Mouse (Mus musculus) liver, postnatal 0 days (tissue): ENCODE data around the gene Fam133b. TPM values are rescaled to one million over a fixed set of nuclear protein-coding genes. Genes with fewer than 3 reads are reported as not detected.

Experiments
- ATAC-seq: fragments of 200-750 bp; cut with Nextera tagmentation; 2 replicates; pipeline ENCODE4 v1.8.0; 2017; ENCODE audit warnings: mild to moderate bottlenecking, moderate library complexity
- DNase-seq: peaks from one replicate; pipeline ENCODE4 v3.0.0-alpha.2; 2016
- H3K27ac ChIP-seq: fragments of 300-500 bp; sonication (generic); 2 replicates; pipeline ENCODE4 v1.5.1; 2014; ENCODE audit warnings: antibody characterized with exemption, moderate library complexity, mild to moderate bottlenecking, low read depth
- H3K27me3 ChIP-seq: fragments of 300-500 bp; sonication (generic); 2 replicates; pipeline ENCODE4 v1.6.1; 2014; ENCODE audit warnings: low read length, control low read depth, mixed read lengths; ENCODE audit not compliant: insufficient read depth
- H3K36me3 ChIP-seq: fragments of 300-500 bp; sonication (generic); replicated peaks from 2 replicates; pipeline ENCODE4 v1.6.1; 2014; ENCODE audit warnings: mild to moderate bottlenecking, control low read depth, low read length, moderate library complexity, mixed read lengths; ENCODE audit not compliant: insufficient read depth
- H3K4me1 ChIP-seq: fragments of 300-500 bp; sonication (generic); 2 replicates; pipeline ENCODE4 v1.6.1; 2014; ENCODE audit warnings: antibody characterized with exemption, mild to moderate bottlenecking, control low read depth; ENCODE audit not compliant: insufficient read depth
- H3K4me2 ChIP-seq: fragments of 300-500 bp; sonication (generic); 2 replicates; pipeline ENCODE4 v1.6.1; 2014; ENCODE audit warnings: low read depth, mild to moderate bottlenecking, low read length, moderate library complexity, mixed read lengths
- H3K4me3 ChIP-seq: fragments of 300-500 bp; sonication (generic); 2 replicates; pipeline ENCODE4 v1.5.1; 2014; ENCODE audit warnings: low read depth, low read length
- H3K9ac ChIP-seq: fragments of 300-500 bp; sonication (generic); replicated peaks from 2 replicates; pipeline ENCODE4 v1.6.1; 2014; ENCODE audit warnings: mild to moderate bottlenecking, moderate library complexity
- H3K9me3 ChIP-seq: fragments of 300-500 bp; sonication (generic); 2 replicates; pipeline ENCODE4 v1.6.1; 2016; ENCODE audit warnings: mild to moderate bottlenecking, control low read depth, low read length, mixed read lengths
- CTCF ChIP-seq: sonication (generic); IDR thresholded peaks from 2 replicates; pipeline ENCODE4 v1.5.1; 2016; ENCODE audit warnings: antibody characterized with exemption, low read depth
- EP300 ChIP-seq: IDR thresholded peaks from 2 replicates; pipeline ENCODE4 v1.6.1; 2016; ENCODE audit warnings: antibody characterized with exemption, low read depth, mild to moderate bottlenecking
- WGBS: fragments of 180-500 bp; shearing (Covaris S2); extraction: QIAGEN DNeasy Blood & Tissue Kit; methylation state at CpG from one replicate; pipeline ENCODE4 v1.1.7; 2014; ENCODE audit not compliant: insufficient replicate concordance; 5-methylcytosine and 5-hydroxymethylcytosine counted together
- polyA plus RNA-seq: library from polyadenylated mRNA; unstranded; fragments of >200 nt; fragmentation: Nextera tagmentation; extraction: Ambion mirVana; gene quantifications from 2 replicates; pipeline ENCODE4 v1.2.1, GENCODE M21; 2015

The Fam133b gene
- polyA plus RNA-seq, 1 experiment from 2014 or later: 11.1 TPM

DNA sequence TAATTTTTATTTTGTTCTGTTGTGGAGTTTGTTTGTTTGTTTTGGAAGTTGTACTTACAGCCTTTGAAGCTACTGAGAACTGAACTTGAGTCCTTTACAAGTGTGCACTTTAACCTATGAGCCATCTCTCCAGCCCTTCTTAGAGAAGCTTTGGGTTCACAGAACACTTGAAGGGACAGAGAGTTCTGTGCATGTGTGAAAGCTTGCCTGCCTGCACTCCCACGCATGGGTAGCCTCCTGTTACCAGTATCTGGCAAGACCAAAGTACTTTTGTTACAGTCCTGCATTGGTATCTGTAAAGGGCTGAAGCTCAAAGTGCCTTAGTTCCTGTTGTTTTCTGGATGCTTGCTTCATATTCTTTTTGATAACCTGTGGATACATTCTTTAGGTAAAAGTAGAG is 2.6 kb downstream of the Fam133b start:
- Histone ChIP-seq H3K4me2 (no peak overlapping the region), H3K9ac (no peak overlapping the region), H3K27ac (no peak overlapping the region), H3K27me3 (no peaks in the 10 kb centered on the region), H3K9me3 (no peaks in the 10 kb centered on the region), H3K4me3 (no peak overlapping the region), H3K36me3 (0 out of 2 replicates have a peak, but pooled peaks cover 5% of the 10 kb centered on the region), H3K4me1 (peaks cover 21% of the 10 kb centered on the region)
- WGBS: 61% methylated on average over 1 of the region's 1 CpGs
- no peak for ATAC-seq
- no peak for DNase-seq
- no peak for TF ChIP-seq EP300
- no peak for TF ChIP-seq CTCF

DNA sequence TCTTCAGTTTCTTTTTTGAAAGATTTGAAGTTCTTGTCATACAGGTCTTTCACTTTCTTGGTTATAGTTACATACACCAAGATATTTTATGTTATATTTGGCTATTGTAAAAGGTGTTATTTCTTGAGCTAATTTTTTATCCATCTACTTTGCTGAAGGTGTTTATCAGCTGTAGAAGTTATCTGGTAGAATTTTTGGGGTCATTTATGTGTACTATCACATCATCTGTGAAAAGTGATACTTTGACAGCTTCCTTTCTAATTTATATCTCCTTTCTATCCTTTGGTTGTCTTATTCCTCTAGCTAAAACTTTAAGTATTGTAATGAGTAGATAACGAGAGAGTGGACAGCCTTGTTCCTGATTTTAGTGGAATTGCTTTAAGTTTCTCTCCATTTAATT is 7.8 kb downstream of the Fam133b start:
- Histone ChIP-seq H3K36me3 (peaks cover 20% of the 10 kb centered on the region), H3K9ac (no peak overlapping the region), H3K27me3 (no peaks in the 10 kb centered on the region), H3K9me3 (no peaks in the 10 kb centered on the region), H3K27ac (no peak overlapping the region), H3K4me1 (peaks cover 3% of the 10 kb centered on the region; the same call in 1 of the 2 replicates), H3K4me3 (no peak overlapping the region), H3K4me2 (no peak overlapping the region)
- 68% methylated on average over 1 of the region's 1 CpGs for WGBS
- ATAC-seq (no peak), DNase-seq (no peak)
- TF ChIP-seq CTCF (no peak), EP300 (no peak)

GRCm38 (mm10) chr5:3554198-3554597 is 10.6 kb downstream of the Fam133b start:
- WGBS: 68% methylated on average over 2 of the region's 2 CpGs
- no peak for TF ChIP-seq CTCF

GRCm38 (mm10) chr5:3571266-3571665 is 27.6 kb downstream of the Fam133b start, which contains the start of gene 1700109H08Rik:
1700109H08Rik (plus strand) TSS chr5:3571566.
- Histone ChIP-seq H3K4me3 (no peak within 1 kb of the TSS), H3K36me3 (peaks cover 85% of the 10 kb centered on the region), H3K9ac (no peak within 1 kb of the TSS), H3K4me1 (no peaks in the 10 kb centered on the region), H3K9me3 (no peaks in the 10 kb centered on the region), H3K27me3 (no peaks in the 10 kb centered on the region), H3K4me2 (no peak within 1 kb of the TSS), H3K27ac (no peak within 1 kb of the TSS)
- no peak for TF ChIP-seq CTCF
- no peak for TF ChIP-seq EP300
- WGBS: 92% methylated on average over 4 of the region's 4 CpGs
- ATAC-seq (no peak), DNase-seq (no peak)

More at GRCm38 (mm10) chr5:3554198-3554597, 10.6 kb downstream of the Fam133b start:
- no peak overlapping the region for H3K4me3 ChIP-seq
- no peak overlapping the region for H3K4me2 ChIP-seq
- no peak overlapping the region for H3K9ac ChIP-seq
- DNase-seq (peak; percentile 39), ATAC-seq (peak; percentile 88)
- H3K27me3 ChIP-seq: no peaks in the 10 kb centered on the region
- H3K4me1 ChIP-seq: peaks cover 3% of the 10 kb centered on the region; the same call in 1 of the 2 replicates
- no peaks in the 10 kb centered on the region for H3K9me3 ChIP-seq
- H3K27ac ChIP-seq: peak overlapping the region; percentile 51; the same call in 1 of the 2 replicates
- peaks cover 34% of the 10 kb centered on the region for H3K36me3 ChIP-seq

- Histone ChIP-seq H3K9me3 (no peaks in the 10 kb centered on the region), H3K27ac (no peak overlapping the region), H3K9ac (no peak overlapping the region), H3K4me1 (no peaks in the 10 kb centered on the region), H3K4me3 (no peak overlapping the region), H3K4me2 (no peak overlapping the region), H3K27me3 (no peaks in the 10 kb centered on the region), H3K36me3 (peaks cover 91% of the 10 kb centered on the region)
- no peak for TF ChIP-seq CTCF
- no peak for TF ChIP-seq EP300
- ATAC-seq (no peak), DNase-seq (no peak)
- WGBS: 93% methylated on average over 2 of the region's 2 CpGs
These were observed 31.2 kb downstream of the Fam133b start for GRCm38 (mm10) chr5:3574825-3575224.

GRCm38 (mm10) chr5:3577939-3578338 is 34.3 kb downstream of the Fam133b start:
- Histone ChIP-seq H3K9ac (no peak overlapping the region), H3K27ac (no peak overlapping the region), H3K27me3 (no peaks in the 10 kb centered on the region), H3K9me3 (no peaks in the 10 kb centered on the region), H3K36me3 (peaks cover 82% of the 10 kb centered on the region), H3K4me3 (no peak overlapping the region), H3K4me2 (no peak overlapping the region), H3K4me1 (no peaks in the 10 kb centered on the region)
- TF ChIP-seq EP300 (no peak), CTCF (no peak)
- no peak for DNase-seq
- 83% methylated on average over 2 of the region's 2 CpGs for WGBS
- ATAC-seq: no peak

GRCm38 (mm10) chr5:3579066-3579465 is 35.4 kb downstream of the Fam133b start:
- WGBS: 90% methylated on average over 7 of the region's 7 CpGs
- TF ChIP-seq CTCF: no peak

More at GRCm38 (mm10) chr5:3579066-3579465, 35.4 kb downstream of the Fam133b start:
- Histone ChIP-seq H3K4me2 (no peak overlapping the region), H3K27ac (no peak overlapping the region), H3K4me1 (no peaks in the 10 kb centered on the region), H3K9ac (no peak overlapping the region), H3K36me3 (peaks cover 82% of the 10 kb centered on the region), H3K4me3 (no peak overlapping the region), H3K9me3 (no peaks in the 10 kb centered on the region), H3K27me3 (no peaks in the 10 kb centered on the region)
- DNase-seq (no peak), ATAC-seq (no peak)
